Mouse (Mus musculus): ENCODE results near the gene Nid2.

- TF ChIP-seq CTCF (IDR thresholded peaks at IDR 0.05; ENCODE audit: low read depth) = no peak
- TF ChIP-seq EP300 (IDR thresholded peaks at IDR 0.05; ENCODE audit: low read depth) = no peak
Measured at GRCm38 (mm10) chr14:19803623-19804022, 52.6 kb downstream of the Nid2 start.

Data from liver, postnatal 0 days (tissue).